Mouse (Mus musculus): ENCODE results near the gene Neu4. TPM values are rescaled to one million over a fixed set of nuclear protein-coding genes. Genes with fewer than 3 reads are reported as not detected.

Gene Neu4
- polyA plus RNA-seq (2021; fragmentation: Nextera tagmentation), result 5.2 and 5.6 TPM in 2 replicates
- long read RNA-seq, experiment 1, full-length matches to known transcripts, result 17 of 19 reads
- long read RNA-seq, experiment 1, partial matches to known transcripts, result 2 of 19 reads
- long read RNA-seq, experiment 1, other reads (novel, unspliced or antisense), result 0 of 19 reads
- long read RNA-seq, experiment 2, full-length matches to known transcripts, result 27 of 35 reads
- long read RNA-seq, experiment 2, partial matches to known transcripts, result 0 of 35 reads
- long read RNA-seq, experiment 2, other reads (novel, unspliced or antisense), result 8 of 35 reads

DNA sequence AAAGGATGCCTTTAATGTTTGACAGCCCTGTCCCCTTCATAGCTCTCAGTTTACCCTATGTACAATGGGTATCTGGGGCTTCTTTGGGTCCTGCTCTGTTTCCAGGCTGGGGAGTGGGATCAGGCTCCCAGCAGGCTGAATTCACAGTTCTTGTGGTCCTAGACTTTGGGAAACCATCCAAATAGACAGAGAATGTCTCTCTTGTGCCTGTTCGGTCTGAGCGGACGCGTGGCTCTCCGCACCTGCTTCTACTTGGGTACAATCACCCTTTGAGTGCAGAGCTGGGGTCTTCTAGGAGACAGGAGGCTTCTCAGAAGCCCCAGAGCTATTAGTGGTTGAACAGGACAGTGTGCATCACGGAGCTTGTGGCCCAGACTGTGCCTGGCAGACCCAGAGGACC is at the start of gene Neu4:
Neu4 (plus strand) TSS at position 301 of the 400 bp plus-strand sequence.

DNA sequence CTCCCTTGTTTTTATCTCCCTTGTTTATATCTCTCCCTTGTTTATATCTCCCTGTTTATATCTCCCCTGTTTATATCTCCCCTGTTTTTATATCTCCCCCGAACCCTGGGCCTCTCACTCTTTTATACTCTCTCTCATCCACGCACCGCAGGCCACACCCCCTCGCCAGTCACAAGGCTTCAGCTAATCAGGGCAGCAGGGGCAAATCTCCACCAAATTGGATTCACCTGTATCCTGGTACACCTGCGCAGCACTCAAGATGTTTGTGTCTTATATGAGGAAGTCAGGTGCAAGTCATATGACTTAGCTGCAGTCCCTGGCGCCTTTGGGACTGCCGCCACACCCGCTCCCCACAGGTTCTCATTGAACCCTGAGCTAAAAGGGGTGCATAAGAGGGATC is 30.0 kb upstream of the Neu4 start, which contains the start of gene Gal3st2c:
Gal3st2c (plus strand) TSS at position 301 of the 400 bp plus-strand sequence.

DNA sequence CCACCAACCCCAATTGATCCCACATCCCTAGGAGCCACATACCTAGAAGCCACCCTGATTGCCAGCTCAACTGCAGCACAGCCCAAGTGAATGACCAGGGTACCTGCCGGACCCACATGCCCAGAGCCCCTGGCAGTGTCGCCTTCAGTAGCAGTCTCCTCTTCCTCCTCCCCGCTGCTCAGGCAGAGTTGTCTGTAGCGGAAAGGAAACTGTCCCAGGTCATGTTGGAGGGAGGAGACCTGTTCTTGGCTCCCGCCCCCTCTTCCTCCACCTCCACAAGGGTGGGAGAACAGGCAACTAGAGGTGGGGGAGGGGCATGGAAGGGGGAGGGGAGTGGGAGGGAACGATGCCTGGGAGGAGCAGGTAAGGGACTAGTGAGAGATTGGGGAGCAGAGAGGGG is 32.1 kb downstream of the Neu4 start, which contains the start of gene Pdcd1:
Pdcd1 (minus strand) TSS at position 181 of the 400 bp plus-strand sequence.

Other genes with a start within 250 kb of the Neu4 start
- gene Dtymk, start 218.5 kb upstream of the Neu4 start, polyA plus RNA-seq (2021; fragmentation: Nextera tagmentation), result 71.1 and 72.6 TPM in 2 replicates
- gene Ing5, start 216.5 kb upstream of the Neu4 start, polyA plus RNA-seq (2021; fragmentation: Nextera tagmentation), result 5.9 and 7.3 TPM in 2 replicates
- gene D2hgdh, start 195.5 kb upstream of the Neu4 start, polyA plus RNA-seq (2021; fragmentation: Nextera tagmentation), result 8.4 and 8.5 TPM in 2 replicates
- gene Gal3st2, start 159.1 kb upstream of the Neu4 start, polyA plus RNA-seq (2021; fragmentation: Nextera tagmentation), result 0.09 TPM in 1 of 2 replicates, not detected in the other
- gene Gal3st2b, start 102.1 kb upstream of the Neu4 start, polyA plus RNA-seq (2021; fragmentation: Nextera tagmentation), result 0.08 TPM in 1 of 2 replicates, not detected in the other
- gene Gal3st2c, start 29.9 kb upstream of the Neu4 start, polyA plus RNA-seq (2021; fragmentation: Nextera tagmentation), result not detected in 2 replicates
- 0.11 and 0.14 TPM in 2 replicates for gene Pdcd1, start 32.1 kb downstream of the Neu4 start, polyA plus RNA-seq (2021; fragmentation: Nextera tagmentation)

Data from layer of hippocampus, adult 6 months (tissue).